Mouse (Mus musculus) ES-E14 (cell line): ENCODE measurements around the gene Ntm.

Experiments used
- CHD2 ChIP-seq: IDR thresholded peaks from 2 replicates; pipeline ENCODE4 v1.6.1; 2014; ENCODE audit warnings: mild to moderate bottlenecking, low read depth, low read length, inconsistent platforms
- HCFC1 ChIP-seq: IDR thresholded peaks from 2 replicates; pipeline ENCODE4 v1.6.1; 2012; ENCODE audit warnings: low read length, inconsistent platforms, borderline replicate concordance; ENCODE audit not compliant: insufficient read depth
- MAFK ChIP-seq: IDR thresholded peaks from 2 replicates; pipeline ENCODE4 v1.6.1; 2014; ENCODE audit warnings: mild to moderate bottlenecking, low read depth, low read length, inconsistent platforms; ENCODE audit not compliant: insufficient read depth
- ZC3H11A ChIP-seq: IDR thresholded peaks from 2 replicates; pipeline ENCODE4 v1.6.1; 2012; ENCODE audit warnings: low read depth, mild to moderate bottlenecking, inconsistent platforms, low read length, borderline replicate concordance
- ZNF384 ChIP-seq: IDR thresholded peaks from 2 replicates; pipeline ENCODE4 v1.6.1; 2012; ENCODE audit warnings: low read depth, low read length, inconsistent platforms

GRCm38 (mm10) chr9:29071997-29072396 lies 890.9 kb downstream of the Ntm start:
- TF ChIP-seq ZC3H11A (no peak), CHD2 (no peak), MAFK (no peak), ZNF384 (no peak), HCFC1 (no peak)
